Mouse (Mus musculus): ENCODE measurements around the gene Crebrf.

Gene Crebrf

DNA sequence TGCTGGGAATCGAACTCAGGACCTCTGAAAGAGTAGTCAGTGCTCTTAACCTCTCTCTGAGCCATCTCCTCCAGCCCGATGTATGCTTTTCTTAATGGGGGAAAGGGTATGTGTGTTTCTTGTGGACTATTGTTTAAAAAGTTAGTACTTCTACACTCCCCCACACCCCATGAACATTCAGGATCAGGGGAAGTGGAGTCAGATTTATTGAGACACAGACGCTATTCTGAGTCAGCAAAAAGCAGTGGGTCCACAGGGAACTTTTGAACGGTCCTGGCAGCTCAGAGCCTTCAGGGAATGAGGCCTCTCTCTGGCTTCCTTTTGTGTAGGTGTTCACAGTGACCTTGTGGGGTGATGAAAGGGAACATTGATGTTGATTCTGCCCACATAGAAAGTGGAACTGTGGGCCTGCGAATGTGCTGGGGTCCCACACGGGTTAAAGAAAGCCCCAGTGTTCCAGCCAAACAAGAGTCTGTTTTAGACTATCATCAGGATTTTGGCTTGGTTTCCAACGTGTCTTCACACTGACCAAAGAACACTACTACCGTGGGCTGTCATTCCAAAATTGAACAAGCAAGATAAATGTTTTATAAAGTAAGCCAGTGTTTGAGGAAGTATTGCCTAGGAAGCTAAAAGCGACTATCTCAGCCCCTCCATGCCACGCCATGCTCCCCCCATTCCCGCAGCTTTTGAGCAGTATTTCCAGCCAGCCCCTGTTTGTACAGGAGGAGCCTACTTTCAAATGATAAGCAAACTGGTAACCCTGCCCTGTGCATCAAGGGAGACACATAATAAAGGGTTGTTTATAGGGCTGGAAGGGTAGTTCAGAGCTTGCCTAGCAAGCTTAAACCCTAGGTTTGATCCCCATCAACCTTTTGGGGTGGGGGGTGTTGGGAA, 9.7 kb upstream of the Crebrf start:
- no peak for DNase-seq

DNA sequence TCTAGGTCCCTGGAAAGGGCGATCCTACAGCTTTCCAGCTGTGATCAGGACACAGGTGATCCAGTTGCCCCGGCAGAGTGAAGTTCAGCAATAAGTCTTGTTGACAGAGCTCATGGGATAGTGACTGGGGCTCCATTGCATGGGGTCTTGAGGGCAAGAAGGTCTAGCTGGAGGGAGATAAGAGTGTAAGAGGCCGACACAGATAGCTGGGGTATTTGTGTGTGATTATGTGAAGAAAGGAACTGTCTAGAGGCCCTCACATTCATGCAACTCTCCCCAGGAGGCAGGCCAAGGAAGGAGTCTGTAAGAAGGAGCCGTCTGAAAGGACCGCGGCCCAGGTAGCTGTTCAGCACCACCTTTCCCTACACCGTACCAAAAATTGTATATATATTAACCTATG, 8.4 kb upstream of the Crebrf start:
- no peak for DNase-seq

DNA sequence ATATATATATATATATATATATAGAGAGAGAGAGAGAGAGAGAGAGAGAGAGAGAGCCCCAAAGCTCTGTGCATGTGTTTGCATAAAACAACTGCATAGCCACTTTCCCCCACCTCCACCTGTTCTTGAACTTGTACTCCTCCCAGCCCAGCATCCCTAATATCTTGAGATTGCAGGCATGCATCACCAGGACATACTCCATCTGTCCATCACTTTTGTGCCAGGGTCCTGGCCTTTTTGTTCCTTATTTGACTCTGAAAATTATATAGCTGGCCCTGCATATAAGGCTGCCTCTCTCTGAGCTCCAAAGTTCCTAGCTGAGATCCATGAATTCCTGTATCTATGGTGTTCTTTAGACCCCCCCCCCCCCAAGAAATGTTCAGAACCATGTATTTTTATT, 7.0 kb upstream of the Crebrf start:
- DNase-seq, result no peak

DNA sequence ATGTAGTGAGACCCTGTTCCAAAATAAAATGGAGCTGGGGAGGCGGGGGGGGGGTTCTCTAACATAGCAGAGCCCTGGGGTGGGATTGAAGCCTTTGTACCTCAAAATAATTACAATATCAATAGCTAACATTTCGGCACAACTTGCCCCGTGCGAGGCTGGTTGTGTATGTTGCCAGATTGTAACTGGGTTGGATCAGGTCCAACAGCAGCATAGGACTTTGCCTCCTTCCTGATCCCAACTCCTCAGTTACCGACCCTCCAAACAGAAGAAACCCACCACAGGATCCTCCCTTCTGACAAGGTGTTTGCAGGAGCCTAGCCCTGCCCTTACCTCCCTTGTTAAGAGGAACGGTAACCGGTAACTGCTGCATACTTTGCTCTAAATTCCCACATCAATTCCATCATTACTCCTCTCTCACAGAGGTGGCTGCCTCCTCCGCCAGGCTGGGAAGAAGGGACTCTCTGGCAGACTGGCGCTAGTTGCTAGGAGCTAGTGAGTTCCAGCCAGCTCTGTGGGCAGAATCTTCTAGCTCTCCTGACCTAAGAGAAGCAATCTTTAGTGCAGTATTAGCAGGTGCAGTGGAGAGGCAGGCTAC, 6.4 kb upstream of the Crebrf start:
- DNase-seq, result peak; percentile 76

DNA sequence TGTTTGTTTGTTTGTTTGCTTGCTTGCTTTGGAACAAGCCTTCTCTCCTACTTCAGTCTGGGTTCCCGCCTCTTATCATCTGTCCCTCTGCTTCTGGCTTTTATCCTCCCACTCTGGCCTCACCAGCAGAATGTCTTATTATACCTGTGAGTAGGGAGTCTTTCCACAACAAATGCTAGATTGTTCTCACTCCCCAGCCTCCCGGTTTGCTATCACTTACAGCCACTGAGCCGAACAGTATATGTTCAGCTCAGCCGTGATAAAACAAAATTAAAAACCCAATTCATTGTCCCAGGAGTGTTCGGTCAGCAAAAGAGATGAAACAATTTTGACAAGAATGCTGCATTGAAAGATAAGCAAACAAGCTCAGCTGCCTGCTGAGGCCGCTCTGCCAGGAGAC, 5.4 kb upstream of the Crebrf start:
- DNase-seq, result no peak

DNA sequence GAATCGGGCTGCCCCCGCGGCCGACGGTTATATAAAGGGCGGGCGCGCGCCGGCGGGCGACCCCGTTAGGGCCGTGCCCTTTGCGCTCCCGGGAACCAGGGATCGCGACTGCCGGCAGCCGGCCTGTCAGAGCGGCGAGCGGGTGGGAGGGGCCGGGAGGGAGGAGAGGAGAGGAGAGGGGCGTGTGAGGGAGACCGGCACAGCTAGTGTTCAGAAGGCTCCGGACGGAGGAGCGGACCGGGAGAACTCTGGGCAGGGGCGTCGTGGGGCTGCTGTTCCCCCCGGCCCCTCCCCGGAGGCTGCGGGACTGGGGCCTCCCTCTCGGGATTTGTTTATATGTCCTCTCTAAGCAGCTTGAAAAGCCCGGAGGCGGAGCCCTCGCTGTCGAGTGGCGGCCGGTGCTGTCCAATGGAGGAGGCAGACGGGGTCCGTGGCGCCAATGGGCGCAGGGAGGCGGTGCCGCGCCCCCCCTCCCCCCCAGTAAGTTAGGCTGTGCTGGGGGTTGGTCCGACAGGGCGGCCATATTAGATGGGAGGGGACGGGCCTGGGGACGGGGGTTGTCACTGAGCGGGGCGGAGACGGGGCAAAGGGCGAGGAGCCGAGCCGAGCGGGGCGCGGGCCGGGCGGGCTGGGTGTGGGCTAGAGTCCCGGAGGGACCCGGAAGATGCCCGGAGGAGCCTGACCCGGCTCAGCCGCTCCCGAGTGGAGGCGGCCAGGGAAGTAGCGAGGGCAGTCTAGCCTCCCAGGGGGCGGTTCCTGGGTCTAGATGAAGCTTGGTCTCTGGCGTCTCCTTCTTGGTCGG, 667 bp downstream of the Crebrf start:
- DNase-seq, result peak; percentile 96

DNA sequence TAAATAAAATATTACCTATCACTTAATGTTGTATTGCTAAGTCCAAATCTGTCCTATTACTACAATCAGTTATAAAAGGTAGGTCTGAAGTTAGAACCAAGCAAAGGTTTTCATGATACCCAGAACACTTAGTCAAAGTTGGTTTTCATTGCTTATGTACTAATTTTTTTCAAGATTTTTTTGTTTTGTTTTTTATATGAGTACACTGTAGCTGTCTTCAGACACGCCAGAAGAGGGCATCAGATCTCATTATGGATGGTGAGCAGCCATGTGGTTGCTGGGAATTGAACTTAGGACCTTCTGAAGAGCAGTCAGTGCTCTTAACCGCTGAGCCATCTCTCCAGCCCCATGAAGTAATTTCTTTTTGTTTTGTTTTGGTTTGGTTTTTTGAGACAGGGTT, 2.4 kb downstream of the Crebrf start:
- DNase-seq, result no peak

DNA sequence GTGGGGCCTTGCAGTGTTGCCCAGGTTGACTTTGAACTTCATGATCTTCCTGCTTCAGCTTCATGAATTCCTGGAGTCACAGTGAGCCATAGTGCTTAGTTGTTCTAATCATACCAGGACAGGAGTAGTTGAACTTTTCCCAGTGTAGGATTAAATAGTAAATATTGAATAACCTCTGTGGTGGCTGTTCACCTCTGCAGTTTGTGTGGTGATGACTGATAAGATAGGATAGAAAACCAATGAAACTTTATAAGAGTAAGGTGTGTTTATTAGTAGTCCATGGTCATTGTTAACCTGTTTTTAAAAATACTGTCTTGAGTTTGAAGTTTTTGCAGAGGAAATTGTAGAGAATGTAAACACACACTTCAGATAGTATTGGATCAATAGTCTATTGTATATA, 4.0 kb downstream of the Crebrf start:
- no peak for DNase-seq

DNA sequence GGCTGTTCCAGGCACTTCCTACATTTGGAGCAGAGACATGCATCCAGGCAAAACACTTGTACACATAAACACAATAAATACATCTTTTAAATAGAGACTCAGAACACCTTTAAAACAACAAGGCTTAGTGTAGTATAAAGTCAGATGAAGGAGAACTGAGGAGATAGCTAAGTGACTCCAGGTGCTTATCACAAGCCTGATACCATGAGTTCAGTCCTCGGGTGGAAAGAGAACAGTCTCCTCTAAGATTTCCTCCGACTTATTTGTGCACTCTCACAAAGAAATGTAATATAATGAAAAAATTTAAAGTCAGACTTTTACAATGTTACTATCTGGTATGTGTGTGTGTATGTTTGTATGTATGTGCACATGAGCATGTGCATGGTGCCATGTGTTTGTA, 6.4 kb downstream of the Crebrf start:
- DNase-seq, result no peak

DNA sequence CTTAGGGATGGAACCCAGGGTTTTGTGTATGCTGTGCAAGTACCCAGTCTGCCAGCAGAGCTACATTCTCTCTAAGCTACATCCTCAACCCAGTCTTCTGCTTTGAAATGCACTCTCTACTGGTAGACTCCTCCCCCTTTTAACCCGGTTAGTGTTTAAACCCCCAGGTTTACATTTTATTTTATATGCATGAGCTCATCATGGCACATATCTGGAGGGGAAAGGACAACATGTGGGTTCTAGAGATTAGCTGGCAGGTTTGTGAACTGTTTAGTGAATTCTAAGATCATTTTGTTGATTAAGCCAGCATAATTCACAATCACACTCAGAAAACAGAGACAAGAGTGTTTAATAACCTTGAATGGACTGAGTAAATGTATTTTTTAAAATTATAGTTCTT, 9.3 kb downstream of the Crebrf start:
- no peak for DNase-seq

DNA sequence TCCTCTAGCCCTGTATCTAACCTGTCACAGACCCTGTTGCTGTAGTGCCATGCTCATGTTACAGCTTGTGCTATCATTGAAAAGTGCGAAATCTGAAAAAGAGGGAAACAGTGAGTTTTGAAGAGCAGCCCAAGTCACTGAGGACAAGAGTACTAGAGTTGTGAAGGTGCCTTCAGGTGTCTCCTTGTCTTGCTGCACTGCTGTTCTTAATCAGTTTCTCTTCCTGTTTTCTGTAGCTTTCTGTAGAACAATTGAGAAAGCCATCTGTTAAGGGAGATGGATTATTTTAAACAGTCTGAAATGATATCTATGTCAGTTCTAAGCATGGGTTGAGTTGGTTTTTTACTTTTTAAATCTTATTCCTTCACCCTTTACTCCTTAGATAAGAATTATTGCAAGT, 11.2 kb downstream of the Crebrf start:
- no peak for DNase-seq

DNA sequence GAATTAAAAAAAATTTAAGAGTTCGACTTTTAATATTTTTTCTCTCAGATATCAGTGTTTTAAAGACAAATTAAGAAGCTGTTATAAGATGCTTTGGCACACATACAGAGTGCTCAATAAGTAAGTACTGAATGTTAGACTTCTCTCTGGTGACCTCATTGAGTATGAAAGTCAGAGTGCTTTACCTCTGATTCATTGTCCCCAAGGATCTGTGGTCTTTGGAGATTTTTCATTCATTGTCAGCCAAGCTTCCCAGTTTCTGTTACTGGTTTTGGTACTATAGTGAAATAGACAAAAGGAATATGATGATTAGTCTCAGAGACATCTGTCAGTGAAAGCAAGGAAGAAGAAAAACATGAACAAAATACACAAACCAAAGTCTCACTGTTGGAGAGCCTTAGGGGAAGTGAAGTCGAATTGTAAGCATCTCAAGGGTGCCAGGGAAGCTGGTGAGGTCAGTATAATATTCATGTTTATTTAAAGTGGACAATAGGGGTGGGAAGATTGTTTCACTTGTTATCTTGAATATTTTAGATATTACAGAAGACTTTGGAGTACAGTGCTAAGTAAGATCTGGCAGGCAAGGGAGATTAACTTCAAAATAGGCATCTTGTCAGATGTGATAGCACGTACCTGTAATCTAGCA, 11.8 kb downstream of the Crebrf start:
- DNase-seq, result no peak

DNA sequence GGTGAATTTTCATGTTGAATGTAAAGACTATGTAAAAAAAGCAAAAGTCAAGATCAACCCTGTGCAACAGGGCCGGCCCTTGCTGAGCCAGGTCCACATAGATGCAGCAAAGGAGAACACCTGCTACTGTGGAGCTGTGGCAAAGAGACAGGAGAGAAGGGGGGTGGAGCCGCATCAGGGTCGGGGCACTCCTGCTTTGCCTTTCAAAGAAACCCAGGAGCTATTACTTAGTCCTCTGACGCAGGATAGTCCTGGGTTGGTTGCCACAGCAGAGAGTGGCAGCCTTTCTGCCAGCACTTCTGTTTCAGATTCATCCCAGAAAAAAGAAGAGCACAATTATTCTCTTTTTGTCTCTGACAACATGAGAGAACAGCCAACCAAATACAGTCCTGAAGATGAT, 27.1 kb downstream of the Crebrf start:
- no peak for DNase-seq

DNA sequence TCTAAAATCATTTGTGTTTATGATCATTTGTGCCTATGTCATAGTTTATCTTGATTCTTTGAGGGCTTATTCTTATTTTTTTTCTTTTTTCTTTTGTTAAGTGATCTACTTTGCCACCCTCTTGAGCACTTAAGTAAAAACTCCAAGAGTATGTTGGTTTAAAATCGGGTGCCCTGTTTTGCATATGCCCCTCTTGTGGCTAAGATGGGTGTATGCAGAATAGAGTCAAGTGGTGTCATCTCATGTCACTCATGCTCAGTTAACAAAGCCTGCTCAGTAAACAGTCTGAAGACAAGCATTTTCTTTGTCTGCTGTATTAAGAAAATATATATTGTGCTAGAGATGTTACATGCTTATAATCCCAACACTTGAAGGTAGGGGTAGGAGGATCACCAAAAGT, 27.8 kb downstream of the Crebrf start:
- DNase-seq, result no peak

DNA sequence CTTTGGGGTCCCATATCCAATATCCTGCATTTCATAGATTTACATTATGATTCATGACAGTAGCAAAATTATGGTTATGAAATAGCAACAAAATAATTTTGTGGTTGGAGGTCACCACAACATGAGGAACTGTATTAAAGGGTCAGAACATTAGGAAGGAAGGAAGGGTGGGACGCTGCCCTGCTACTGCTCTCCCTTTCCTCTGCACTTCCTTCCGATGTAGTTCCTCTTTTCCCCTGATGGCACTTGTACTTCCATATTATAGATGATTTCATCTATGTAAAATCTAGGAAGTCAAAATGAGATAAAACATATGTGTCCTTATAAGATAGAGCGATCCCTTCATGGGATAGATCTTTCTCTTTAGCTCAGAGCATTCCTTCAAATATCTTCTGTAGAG, 34.5 kb downstream of the Crebrf start:
- no peak for DNase-seq

DNA sequence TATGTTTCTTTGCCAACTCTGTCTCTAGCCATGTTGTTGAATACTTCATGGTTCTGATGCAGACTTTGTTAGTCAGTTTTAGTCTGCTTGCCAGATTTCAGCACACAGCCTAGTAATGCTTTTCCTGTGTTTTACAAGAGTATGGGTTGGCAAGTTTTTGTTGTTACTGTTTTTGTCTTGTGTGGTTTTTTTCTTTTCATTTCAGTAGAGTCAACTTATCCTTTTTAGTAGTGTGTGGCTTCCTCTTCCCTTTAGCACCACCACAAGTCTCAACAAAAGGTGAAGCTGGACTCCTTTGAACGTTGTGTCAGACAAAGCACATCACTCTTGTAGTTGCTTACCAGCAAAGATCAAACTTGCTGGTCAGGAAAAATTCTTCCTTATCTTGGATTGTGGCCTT, 36.8 kb downstream of the Crebrf start:
- DNase-seq, result no peak

DNA sequence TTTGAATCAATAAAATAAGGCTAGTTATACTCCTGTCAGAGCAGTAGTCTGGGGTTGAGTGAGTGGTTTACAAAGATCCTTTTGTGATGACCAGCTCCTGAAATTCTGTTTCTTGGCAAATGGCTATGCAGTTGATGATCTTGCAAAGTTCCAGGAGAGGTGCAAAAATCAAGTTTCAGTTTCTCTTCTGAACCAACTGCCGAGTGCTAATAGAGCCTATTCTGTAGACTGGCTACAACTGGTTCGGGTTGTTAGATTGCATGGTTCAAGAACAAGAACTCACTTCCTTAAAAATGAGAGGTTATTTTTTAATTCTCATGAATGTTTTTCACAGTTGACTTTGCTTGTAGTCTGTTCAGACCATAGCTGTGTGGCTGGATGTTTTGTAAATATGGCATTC, 38.0 kb downstream of the Crebrf start:
- DNase-seq, result no peak

DNA sequence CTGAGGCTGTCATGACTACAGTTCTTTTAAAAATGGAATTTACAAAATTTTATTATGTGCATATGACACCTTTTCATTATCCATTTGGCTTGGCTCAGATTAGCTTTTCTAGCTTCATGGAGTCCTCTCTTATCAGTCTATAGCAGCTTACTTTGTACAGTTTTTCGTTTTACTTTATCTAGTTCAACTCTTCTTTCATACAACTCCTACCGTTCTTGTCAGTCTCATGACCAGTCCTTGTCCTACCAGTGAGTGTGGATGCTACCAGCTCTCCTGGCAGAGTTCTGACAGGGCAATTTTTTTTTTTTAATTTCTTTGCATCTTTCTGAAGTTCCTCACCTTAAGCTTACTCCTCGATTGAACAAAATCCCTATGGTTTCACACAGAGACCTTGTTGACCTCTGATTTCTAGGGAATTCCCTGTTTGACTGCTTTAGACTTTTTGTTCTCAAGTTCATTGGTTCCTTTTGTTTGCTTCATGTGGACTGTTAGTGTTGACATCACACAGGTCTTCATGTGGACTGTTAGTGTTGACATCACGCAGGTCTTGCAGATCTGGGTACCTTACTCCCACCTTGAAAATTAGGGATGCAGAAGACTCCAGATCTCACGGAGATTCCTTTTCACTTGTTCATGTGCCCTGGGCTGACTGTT, 51.8 kb downstream of the Crebrf start:
- no peak for DNase-seq

DNA sequence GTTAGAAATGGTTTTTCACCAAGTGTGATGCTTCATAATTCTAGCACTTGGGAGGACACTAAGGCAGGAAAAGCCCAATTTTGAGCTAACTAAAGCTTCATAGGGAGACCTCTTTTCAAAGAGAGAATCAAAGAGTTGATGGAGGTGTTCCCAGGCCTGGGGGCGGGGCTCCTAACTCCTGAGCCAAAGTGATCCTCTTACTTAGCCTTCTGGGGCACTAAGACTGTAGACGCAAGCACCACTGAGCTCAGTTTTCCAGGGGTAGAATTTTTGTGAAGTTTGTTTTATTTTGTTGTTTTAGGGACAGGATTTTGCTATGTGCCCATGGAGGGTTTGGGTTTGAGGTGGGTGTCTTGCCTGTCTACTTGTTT, 52.3 kb downstream of the Crebrf start:
- DNase-seq, result no peak

DNA sequence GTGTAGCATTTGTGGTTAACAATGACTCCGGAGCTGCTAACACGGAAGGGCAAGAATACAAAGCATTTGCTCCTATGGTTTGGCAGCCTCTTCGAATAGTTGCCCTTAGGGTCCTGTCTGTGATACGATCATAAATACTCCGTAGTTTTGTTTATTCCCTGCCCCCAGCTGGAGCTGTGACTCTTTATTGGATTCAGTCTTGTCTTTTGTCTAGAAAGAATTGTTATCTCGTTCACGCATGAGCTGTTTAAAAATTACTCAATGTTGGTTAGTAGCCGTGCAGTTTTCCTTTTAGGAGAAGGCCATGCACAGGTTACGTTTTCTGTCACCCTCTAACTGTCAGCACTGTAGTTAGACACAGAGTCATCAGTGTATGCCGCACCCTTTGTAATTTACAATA, 60.8 kb downstream of the Crebrf start:
- no peak for DNase-seq

DNA sequence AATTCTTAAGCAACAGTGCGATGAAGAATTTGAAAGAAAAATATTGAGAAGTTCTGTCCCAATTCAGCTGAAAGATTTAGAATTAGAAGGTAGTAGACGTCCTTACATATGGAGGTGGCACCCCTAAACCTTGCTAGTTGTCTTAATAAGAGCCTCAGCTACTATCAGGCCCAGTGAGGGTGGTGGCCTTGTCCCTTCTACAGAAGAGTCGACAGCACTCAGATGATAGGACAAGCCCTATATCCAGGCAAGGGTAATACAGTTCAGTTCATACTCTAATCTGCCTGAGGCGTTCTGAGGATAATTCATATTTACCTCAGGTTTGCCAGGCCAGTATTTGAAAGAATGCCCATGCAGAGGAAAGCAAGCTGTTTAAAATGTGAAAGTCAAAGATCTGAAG, 62.6 kb downstream of the Crebrf start:
- no peak for DNase-seq

DNA sequence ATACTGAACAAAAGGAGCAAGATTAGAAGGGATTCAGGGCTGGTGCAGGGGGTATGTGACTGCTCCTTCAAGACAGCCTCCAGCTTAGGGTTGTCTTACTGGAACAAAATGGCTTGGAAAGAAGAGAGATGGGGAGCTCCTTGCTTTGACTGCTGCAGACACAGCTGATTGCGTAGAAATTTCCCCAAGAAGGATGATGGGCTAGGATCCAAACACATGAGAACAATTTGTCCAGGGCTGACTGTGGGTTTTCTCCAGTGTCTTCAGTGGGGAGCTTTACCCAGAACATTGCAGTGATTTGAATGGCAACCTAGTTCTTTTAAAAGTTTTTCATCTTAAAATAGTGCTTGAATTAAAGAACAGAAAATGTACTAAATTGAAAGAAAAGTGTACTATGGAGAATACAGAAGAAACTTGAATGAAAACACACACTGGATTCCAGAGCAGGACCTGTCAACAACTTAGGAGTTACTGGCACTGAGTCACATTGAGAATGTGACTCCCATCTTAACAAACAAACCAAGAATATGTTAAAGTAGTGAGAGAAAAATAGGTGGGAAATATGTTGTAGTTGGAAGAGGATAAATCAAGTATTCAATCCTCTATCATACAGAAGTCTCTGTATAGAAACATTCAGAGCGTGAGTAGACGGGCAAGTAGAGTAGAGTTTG, 63.1 kb downstream of the Crebrf start:
- no peak for DNase-seq
